Mouse (Mus musculus) stomach, postnatal 0 days (tissue): ENCODE measurements around the gene Morc2a. TPM values are rescaled to one million over a fixed set of nuclear protein-coding genes. Genes with fewer than 3 reads are reported as not detected.

ENCODE experiments used
- ATAC-seq: fragments of 200-750 bp; cut with Nextera tagmentation; 2 replicates; pipeline ENCODE4 v1.8.0; 2017; ENCODE audit not compliant: low FRiP score, low TSS enrichment
- DNase-seq: peaks from one replicate; pipeline ENCODE4 v3.0.0-alpha.2; 2016; ENCODE audit warnings: low spot score
- H3K27ac ChIP-seq: fragments of 300-500 bp; sonication (generic); replicated peaks from 2 replicates; pipeline ENCODE4 v1.5.1; 2014; ENCODE audit warnings: mild to moderate bottlenecking, control low read depth
- H3K27me3 ChIP-seq: fragments of 300-500 bp; sonication (generic); 2 replicates; pipeline ENCODE4 v1.6.1; 2014; ENCODE audit warnings: low read length; ENCODE audit not compliant: control insufficient read depth, insufficient read depth
- H3K36me3 ChIP-seq: fragments of 300-500 bp; sonication (generic); 2 replicates; pipeline ENCODE4 v1.6.1; 2014; ENCODE audit warnings: low read length, mixed read lengths; ENCODE audit not compliant: control insufficient read depth, insufficient read depth
- H3K4me1 ChIP-seq: fragments of 300-500 bp; sonication (generic); replicated peaks from 2 replicates; pipeline ENCODE4 v1.6.1; 2014; ENCODE audit warnings: antibody characterized with exemption; ENCODE audit not compliant: control insufficient read depth, insufficient read depth
- H3K4me2 ChIP-seq: fragments of 300-500 bp; sonication (generic); replicated peaks from 2 replicates; pipeline ENCODE4 v1.6.1; 2014; ENCODE audit warnings: low read depth, mild to moderate bottlenecking, control low read depth, moderate library complexity
- H3K4me3 ChIP-seq: fragments of 300-500 bp; sonication (generic); 2 replicates; pipeline ENCODE4 v1.5.1; 2014; ENCODE audit warnings: low read depth, low read length, control low read depth
- H3K9ac ChIP-seq: fragments of 300-500 bp; sonication (generic); 2 replicates; pipeline ENCODE4 v1.6.1; 2014; ENCODE audit warnings: mild to moderate bottlenecking, low read length, control low read depth, mixed read lengths
- H3K9me3 ChIP-seq: fragments of 300-500 bp; sonication (generic); 2 replicates; pipeline ENCODE4 v1.6.1; 2016; ENCODE audit warnings: low read length; ENCODE audit not compliant: control insufficient read depth
- CTCF ChIP-seq: IDR thresholded peaks from 2 replicates; pipeline ENCODE4 v1.5.1; 2016; ENCODE audit warnings: antibody characterized with exemption, low read depth, mild to moderate bottlenecking, moderate library complexity
- EP300 ChIP-seq: optimal IDR thresholded peaks from 2 replicates; pipeline ENCODE3; 2016; ENCODE audit warnings: antibody characterized with exemption
- WGBS: fragments of 180-500 bp; shearing (Covaris S2); extraction: QIAGEN DNeasy Blood & Tissue Kit; methylation state at CpG from one replicate; pipeline ENCODE4 v1.1.7; 2014; 5-methylcytosine and 5-hydroxymethylcytosine counted together
- polyA plus RNA-seq: library from polyadenylated mRNA; unstranded; fragments of >200 nt; fragmentation: Nextera tagmentation; extraction: Ambion mirVana; gene quantifications from 2 replicates; pipeline ENCODE4 v1.2.1, GENCODE M21; 2015

Gene Morc2a
- polyA plus RNA-seq, 1 experiment from 2014 or later, result 6.9 TPM

- WGBS, result 85% methylated on average over 8 of the region's 8 CpGs
- Histone ChIP-seq H3K27ac (no peak overlapping the region), H3K36me3 (peaks cover 43% of the 10 kb centered on the region), H3K4me3 (no peak overlapping the region), H3K4me1 (no peaks in the 10 kb centered on the region), H3K27me3 (no peaks in the 10 kb centered on the region), H3K9me3 (no peaks in the 10 kb centered on the region), H3K4me2 (no peak overlapping the region), H3K9ac (no peak overlapping the region)
- TF ChIP-seq CTCF (no peak), EP300 (no peak)
- DNase-seq (no peak), ATAC-seq (no peak)
Measured at GRCm38 (mm10) chr11:3685431-3685830, 36.4 kb downstream of the Morc2a start.

GRCm38 (mm10) chr11:3686318-3686717 is 37.3 kb downstream of the Morc2a start:
- no peak for TF ChIP-seq EP300
- TF ChIP-seq CTCF, result no peak
- H3K4me1 ChIP-seq, result no peaks in the 10 kb centered on the region
- peaks cover 43% of the 10 kb centered on the region for H3K36me3 ChIP-seq
- no peak overlapping the region for H3K27ac ChIP-seq
- WGBS, result 96% methylated on average over 2 of the region's 2 CpGs
- H3K4me3 ChIP-seq, result no peak overlapping the region
- no peak overlapping the region for H3K9ac ChIP-seq
- ATAC-seq (no peak), DNase-seq (no peak)
- no peak overlapping the region for H3K4me2 ChIP-seq
- no peaks in the 10 kb centered on the region for H3K9me3 ChIP-seq
- no peaks in the 10 kb centered on the region for H3K27me3 ChIP-seq

GRCm38 (mm10) chr11:3686885-3687284 is 37.9 kb downstream of the Morc2a start:
- 74% methylated on average over 2 of the region's 2 CpGs for WGBS
- H3K27me3 ChIP-seq, result no peaks in the 10 kb centered on the region
- no peak overlapping the region for H3K4me3 ChIP-seq
- ATAC-seq, result no peak
- H3K4me1 ChIP-seq, result no peaks in the 10 kb centered on the region
- H3K36me3 ChIP-seq, result peaks cover 45% of the 10 kb centered on the region
- no peaks in the 10 kb centered on the region for H3K9me3 ChIP-seq
- no peak overlapping the region for H3K27ac ChIP-seq
- no peak overlapping the region for H3K4me2 ChIP-seq
- H3K9ac ChIP-seq, result no peak overlapping the region
- DNase-seq, result no peak
- TF ChIP-seq CTCF, result no peak
- no peak for TF ChIP-seq EP300

- TF ChIP-seq CTCF (no peak), EP300 (no peak)
- 91% methylated on average over 2 of the region's 2 CpGs for WGBS
Measured at GRCm38 (mm10) chr11:3691746-3692145, 42.8 kb downstream of the Morc2a start.

GRCm38 (mm10) chr11:3696086-3696616 is 47.2 kb downstream of the Morc2a start:
- Histone ChIP-seq H3K9me3 (no peaks in the 10 kb centered on the region), H3K27ac (no peak overlapping the region), H3K4me1 (no peaks in the 10 kb centered on the region), H3K36me3 (peaks cover 4% of the 10 kb centered on the region; the same call in 1 of the 2 replicates), H3K9ac (no peak overlapping the region), H3K4me3 (no peak overlapping the region), H3K4me2 (no peak overlapping the region), H3K27me3 (no peaks in the 10 kb centered on the region)
- TF ChIP-seq EP300, result no peak
- TF ChIP-seq CTCF, result peak; percentile 23; the same call in 1 of the 2 replicates
- ATAC-seq (no peak), DNase-seq (no peak)
- WGBS, result 70% methylated on average over 5 of the region's 5 CpGs

More at GRCm38 (mm10) chr11:3691746-3692145, 42.8 kb downstream of the Morc2a start:
- H3K4me1 ChIP-seq, result no peaks in the 10 kb centered on the region
- H3K27me3 ChIP-seq, result no peaks in the 10 kb centered on the region
- H3K9ac ChIP-seq, result no peak overlapping the region
- H3K4me2 ChIP-seq, result no peak overlapping the region
- no peak for DNase-seq
- no peak for ATAC-seq
- H3K9me3 ChIP-seq, result no peaks in the 10 kb centered on the region
- H3K4me3 ChIP-seq, result no peak overlapping the region
- peaks cover 27% of the 10 kb centered on the region for H3K36me3 ChIP-seq
- H3K27ac ChIP-seq, result no peak overlapping the region

- H3K27ac ChIP-seq, result no peak overlapping the region
- WGBS, result 91% methylated on average over 3 of the region's 3 CpGs
- TF ChIP-seq CTCF (peak; percentile 50), EP300 (no peak)
Measured at GRCm38 (mm10) chr11:3697441-3697840, 48.5 kb downstream of the Morc2a start.

More at GRCm38 (mm10) chr11:3697441-3697840, 48.5 kb downstream of the Morc2a start:
- H3K9ac ChIP-seq, result no peak overlapping the region
- H3K4me3 ChIP-seq, result no peak overlapping the region
- no peaks in the 10 kb centered on the region for H3K9me3 ChIP-seq
- ATAC-seq, result no peak
- no peaks in the 10 kb centered on the region for H3K36me3 ChIP-seq
- no peak for DNase-seq
- H3K4me1 ChIP-seq, result no peaks in the 10 kb centered on the region
- H3K27me3 ChIP-seq, result no peaks in the 10 kb centered on the region
- no peak overlapping the region for H3K4me2 ChIP-seq
